Mouse (Mus musculus) brown adipose tissue, adult 24 weeks (tissue): ENCODE measurements around the gene Adam17. TPM values are rescaled to one million over a fixed set of nuclear protein-coding genes. Genes with fewer than 3 reads are reported as not detected.
"Not testable (repeated sequence)": the region's sequence is repeated elsewhere in the genome, so short reads cannot be mapped to it uniquely, and the experiment has no call there.

ENCODE experiments used
- H3K27ac ChIP-seq: fragments of 200-500 bp; replicated peaks from 2 replicates; pipeline ENCODE4 v1.5.1; 2012; ENCODE audit warnings: low read depth, mild to moderate bottlenecking, low read length
- H3K4me1 ChIP-seq: fragments of 200-500 bp; 2 replicates; pipeline ENCODE4 v1.6.1; 2012; ENCODE audit warnings: low read length, mixed read lengths; ENCODE audit not compliant: control insufficient read depth, insufficient read depth, insufficient read length
- H3K4me3 ChIP-seq: fragments of 200-500 bp; 2 replicates; pipeline ENCODE4 v1.5.1; 2012; ENCODE audit warnings: low read depth, mild to moderate bottlenecking, low read length, moderate library complexity; ENCODE audit not compliant: insufficient read depth
- polyA plus RNA-seq: library from polyadenylated mRNA; stranded (reverse); fragments of >200 nt; gene quantifications from 2 replicates; pipeline ENCODE4 v1.2.4, GENCODE M21; 2012; ENCODE audit not compliant: missing spikeins, insufficient read depth, insufficient read length

The Adam17 gene
- polyA plus RNA-seq = 14.9 and 15.6 TPM in 2 replicates

- Histone ChIP-seq H3K4me1 (no peaks in the 10 kb centered on the region; the same call in 1 of the 2 replicates), H3K27ac (peak within 1 kb of the TSS; percentile 99), H3K4me3 (peak within 1 kb of the TSS; percentile 91)
Measured at GRCm38 (mm10) chr12:21373100-21373819, at the start of gene Adam17. Adam17 (minus strand) TSS chr12:21373632.

- 0 out of 2 replicates have a peak overlapping the region, but pooled peaks have one; percentile 10 for H3K27ac ChIP-seq
- peaks cover 4% of the 10 kb centered on the region for H3K4me1 ChIP-seq
- peak overlapping the region; percentile 57; the same call in 1 of the 2 replicates for H3K4me3 ChIP-seq
Measured at GRCm38 (mm10) chr12:21418621-21419131, 45.2 kb upstream of the Adam17 start.

- peak overlapping the region; percentile 29 for H3K27ac ChIP-seq
- peaks cover 4% of the 10 kb centered on the region for H3K4me1 ChIP-seq
- H3K4me3 ChIP-seq = peak overlapping the region; percentile 57
Measured at GRCm38 (mm10) chr12:21418083-21418482, 44.7 kb upstream of the Adam17 start.

GRCm38 (mm10) chr12:21417100-21418070 is 44.0 kb upstream of the Adam17 start, which contains the start of gene Ywhaq:
Ywhaq (minus strand) TSS chr12:21417637.
- peak within 1 kb of the TSS; percentile 97 for H3K27ac ChIP-seq
- peak within 1 kb of the TSS; percentile 87 for H3K4me3 ChIP-seq
- H3K4me1 ChIP-seq = peaks cover 4% of the 10 kb centered on the region

GRCm38 (mm10) chr12:21416506-21416905 is 43.1 kb upstream of the Adam17 start:
- Histone ChIP-seq H3K4me1 (peaks cover 4% of the 10 kb centered on the region), H3K4me3 (peak overlapping the region; percentile 66), H3K27ac (peak overlapping the region; percentile 49)

- H3K4me3 ChIP-seq = no peak overlapping the region
- H3K27ac ChIP-seq = no peak overlapping the region
- H3K4me1 ChIP-seq = no peaks in the 10 kb centered on the region; the same call in none of the 2 replicates
Measured at GRCm38 (mm10) chr12:21410620-21411019, 37.2 kb upstream of the Adam17 start.

GRCm38 (mm10) chr12:21409651-21410050 is 36.2 kb upstream of the Adam17 start:
- no peaks in the 10 kb centered on the region; the same call in none of the 2 replicates for H3K4me1 ChIP-seq
- no peak overlapping the region for H3K4me3 ChIP-seq
- no peak overlapping the region for H3K27ac ChIP-seq

- Histone ChIP-seq H3K27ac (no peak overlapping the region), H3K4me3 (no peak overlapping the region)
Measured at GRCm38 (mm10) chr12:21408789-21409367, 35.4 kb upstream of the Adam17 start.

GRCm38 (mm10) chr12:21402771-21403170 is 29.3 kb upstream of the Adam17 start:
- Histone ChIP-seq H3K4me1 (peaks cover 2% of the 10 kb centered on the region), H3K27ac (no peak overlapping the region), H3K4me3 (no peak overlapping the region)

More at GRCm38 (mm10) chr12:21408789-21409367, 35.4 kb upstream of the Adam17 start:
- no peaks in the 10 kb centered on the region; the same call in none of the 2 replicates for H3K4me1 ChIP-seq

- Histone ChIP-seq H3K27ac (no peak overlapping the region), H3K4me1 (no peaks in the 10 kb centered on the region), H3K4me3 (no peak overlapping the region)
Measured at GRCm38 (mm10) chr12:21386201-21386600, 12.8 kb upstream of the Adam17 start.

- H3K4me1 ChIP-seq, H3K4me3 ChIP-seq: not testable (repeated sequence)
- peak overlapping the region; percentile 70; the same call in 1 of the 2 replicates for H3K27ac ChIP-seq
Measured at GRCm38 (mm10) chr12:21378765-21379346, 5.4 kb upstream of the Adam17 start.

- Histone ChIP-seq H3K27ac (no peak overlapping the region), H3K4me3 (no peak overlapping the region)
Measured at GRCm38 (mm10) chr12:21375376-21376157, 2.1 kb upstream of the Adam17 start.

GRCm38 (mm10) chr12:21373820-21374475 is 516 bp upstream of the Adam17 start:
- no peaks in the 10 kb centered on the region for H3K4me1 ChIP-seq

More at GRCm38 (mm10) chr12:21375376-21376157, 2.1 kb upstream of the Adam17 start:
- H3K4me1 ChIP-seq = no peaks in the 10 kb centered on the region

More at GRCm38 (mm10) chr12:21373820-21374475, 516 bp upstream of the Adam17 start:
- Histone ChIP-seq H3K4me3 (peak overlapping the region; percentile 76), H3K27ac (peak overlapping the region; percentile 99)
